Mouse (Mus musculus) bone marrow, adult 2 months (tissue): ENCODE data around the gene Ralgapb. TPM values are rescaled to one million over a fixed set of nuclear protein-coding genes. Genes with fewer than 3 reads are reported as not detected.

Experiments
- H3K27ac ChIP-seq: fragments of 200-500 bp; 2 replicates; pipeline ENCODE4 v1.5.1; 2012; ENCODE audit warnings: low read depth, mild to moderate bottlenecking, control low read depth, inconsistent platforms, low read length; ENCODE audit not compliant: control insufficient read depth, poor library complexity, insufficient read depth
- H3K4me1 ChIP-seq: fragments of 200-500 bp; 2 replicates; pipeline ENCODE4 v1.6.1; 2011; ENCODE audit warnings: low read length; ENCODE audit not compliant: control insufficient read depth, insufficient read depth
- H3K4me3 ChIP-seq: fragments of 200-500 bp; replicated peaks from 2 replicates; pipeline ENCODE3; 2011; ENCODE audit warnings: mild to moderate bottlenecking, low read depth, low read length, control low read depth; ENCODE audit not compliant: control insufficient read depth
- CTCF ChIP-seq: fragments of 200-500 bp; IDR thresholded peaks from 2 replicates; pipeline ENCODE4 v1.5.1; 2011; ENCODE audit warnings: low read length, control low read depth; ENCODE audit not compliant: control insufficient read depth, insufficient read depth
- POLR2A ChIP-seq: fragments of 200-500 bp; IDR thresholded peaks from 2 replicates; pipeline ENCODE4 v1.6.1; 2011; ENCODE audit warnings: low read depth, mild to moderate bottlenecking, control low read depth, low read length, borderline replicate concordance; ENCODE audit not compliant: control insufficient read depth
- WGBS: fragments of 180-500 bp; shearing (Covaris S2); methylation state at CpG from one replicate; pipeline ENCODE4 v1.1.7; 2018; 5-methylcytosine and 5-hydroxymethylcytosine counted together
- polyA plus RNA-seq: library from polyadenylated mRNA; stranded (reverse); fragments of >200 nt; gene quantifications from 2 replicates; pipeline ENCODE4 v1.2.4, GENCODE M21; 2011; ENCODE audit warnings: low replicate concordance; ENCODE audit not compliant: missing spikeins, insufficient read depth, insufficient read length

Gene Ralgapb
- polyA plus RNA-seq, 1 experiment, result 16.6 TPM

DNA sequence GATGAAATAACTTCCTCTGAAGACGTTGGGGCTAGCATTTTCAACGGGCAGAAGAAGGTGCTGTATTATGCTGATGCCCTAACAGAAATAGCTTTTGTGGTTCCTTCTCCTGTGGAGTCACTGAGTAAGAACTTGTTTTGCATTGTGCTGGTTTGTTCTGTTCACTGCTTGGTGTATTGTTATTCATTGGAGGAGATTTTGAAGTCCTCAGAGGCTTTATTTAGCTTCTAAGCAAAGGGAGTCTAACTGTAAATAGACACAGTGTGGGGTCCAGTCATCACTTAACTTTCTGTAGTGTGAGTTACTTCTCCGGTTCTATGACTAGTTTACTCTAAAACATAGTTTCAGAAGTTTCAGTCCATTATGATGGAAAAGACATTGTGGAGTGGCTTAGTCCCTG is 68.0 kb downstream of the Ralgapb start:
- WGBS, result 67% methylated on average over 3 of the region's 3 CpGs
- Histone ChIP-seq H3K4me1 (no peaks in the 10 kb centered on the region), H3K27ac (no peak overlapping the region), H3K4me3 (no peak overlapping the region)
- no peak for TF ChIP-seq POLR2A
- no peak for TF ChIP-seq CTCF

DNA sequence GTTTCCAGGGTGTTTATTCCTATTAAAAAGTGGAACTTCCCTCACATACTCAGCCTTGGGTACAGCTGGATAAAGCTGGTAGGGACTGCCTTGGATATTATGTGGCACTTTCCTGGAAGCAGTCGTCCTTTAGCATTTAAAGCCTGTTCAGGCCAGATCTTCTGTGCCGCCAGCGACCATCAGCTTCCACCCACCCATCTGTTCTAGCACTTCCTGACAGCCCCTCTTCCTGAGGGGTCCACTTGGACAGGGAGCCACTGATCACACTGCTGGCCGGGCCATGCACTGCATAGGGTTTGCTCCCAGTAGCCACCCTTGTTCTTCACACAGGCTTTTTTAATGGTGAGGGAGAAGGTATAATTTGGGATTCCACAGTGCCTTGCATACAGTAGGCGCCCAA is 88.8 kb downstream of the Ralgapb start:
- TF ChIP-seq POLR2A (no peak), CTCF (no peak)
- 90% methylated on average over 5 of the region's 5 CpGs for WGBS

DNA sequence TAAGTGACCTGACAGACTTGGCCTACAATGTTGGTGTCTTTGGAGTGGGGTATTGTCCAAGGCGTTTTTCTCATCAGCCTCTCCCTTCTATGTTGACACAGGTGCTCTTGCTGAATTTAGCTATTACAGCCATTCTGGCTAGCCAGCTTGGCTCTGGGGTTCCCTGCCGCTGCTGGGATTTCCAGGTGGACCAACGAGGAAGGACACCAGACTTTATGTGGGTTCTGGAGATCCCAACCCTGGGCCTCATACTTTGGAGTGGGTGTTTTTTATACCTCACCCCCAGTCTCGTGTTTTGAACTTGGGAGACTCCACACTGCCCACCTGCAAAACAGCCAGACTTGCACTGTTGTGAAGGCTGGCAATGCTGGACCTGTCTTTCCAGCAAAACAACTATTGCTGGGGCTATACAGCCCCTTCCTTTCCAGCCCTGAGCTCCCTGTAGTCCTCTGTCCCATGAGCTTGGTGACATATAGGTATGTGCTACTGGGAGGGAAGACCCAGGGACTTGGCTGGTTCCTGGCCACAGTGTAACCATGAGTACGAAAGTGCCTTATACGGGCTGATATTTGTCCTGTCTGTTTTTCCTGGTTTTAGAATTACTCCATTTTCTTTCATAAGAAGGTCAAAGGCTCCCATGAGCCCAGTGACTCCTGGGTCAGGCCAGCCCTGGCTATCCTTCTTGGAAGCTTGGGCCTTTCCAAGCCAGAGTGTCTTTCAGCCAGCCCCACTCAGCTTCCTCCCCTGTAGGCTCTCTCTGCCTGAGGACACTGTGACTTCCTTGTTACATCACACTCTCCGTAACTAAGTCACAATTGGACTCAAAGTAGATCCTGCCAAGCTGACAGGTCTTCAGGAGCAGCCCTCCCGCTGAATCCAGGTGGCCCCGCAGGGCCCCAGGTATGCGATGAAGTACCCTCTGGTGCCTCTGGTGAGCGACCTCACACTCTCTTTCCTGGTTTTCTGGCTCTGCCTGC is 92.5 kb downstream of the Ralgapb start, which contains the start of gene Adig:
Adig (plus strand) TSS at position 777 of the 977 bp plus-strand sequence.
- H3K4me3 ChIP-seq, result no peak within 1 kb of the TSS
- WGBS, result 72% methylated on average over 11 of the region's 11 CpGs
- H3K27ac ChIP-seq, result no peak within 1 kb of the TSS
- TF ChIP-seq CTCF (no peak), POLR2A (no peak)
- H3K4me1 ChIP-seq, result no peaks in the 10 kb centered on the region

More for the DNA sequence above, 88.8 kb downstream of the Ralgapb start:
- H3K27ac ChIP-seq, result no peak overlapping the region
- no peaks in the 10 kb centered on the region for H3K4me1 ChIP-seq
- H3K4me3 ChIP-seq, result no peak overlapping the region

DNA sequence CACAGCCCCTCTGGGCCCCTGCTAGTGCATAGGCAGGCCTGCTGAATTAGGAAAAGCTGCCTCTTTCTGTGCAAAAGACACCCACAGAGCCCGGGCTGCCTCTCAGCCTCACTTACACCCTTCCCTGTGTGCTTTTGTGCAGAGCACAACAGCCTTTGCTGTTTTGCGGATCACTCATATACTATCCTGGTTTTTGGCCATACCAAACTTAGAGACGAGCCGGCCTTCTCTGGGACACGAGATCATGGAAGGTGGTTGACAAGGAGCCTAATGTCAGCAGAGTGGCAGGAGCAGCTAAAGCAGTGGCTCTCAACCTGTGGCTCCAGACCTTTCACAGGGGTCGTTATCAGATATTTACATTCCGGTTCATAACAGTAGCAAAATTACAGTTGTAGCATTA is 93.6 kb downstream of the Ralgapb start:
- no peak overlapping the region for H3K27ac ChIP-seq
- no peak overlapping the region for H3K4me3 ChIP-seq
- 85% methylated on average over 7 of the region's 7 CpGs for WGBS
- no peak for TF ChIP-seq CTCF
- TF ChIP-seq POLR2A, result no peak
- H3K4me1 ChIP-seq, result no peaks in the 10 kb centered on the region

DNA sequence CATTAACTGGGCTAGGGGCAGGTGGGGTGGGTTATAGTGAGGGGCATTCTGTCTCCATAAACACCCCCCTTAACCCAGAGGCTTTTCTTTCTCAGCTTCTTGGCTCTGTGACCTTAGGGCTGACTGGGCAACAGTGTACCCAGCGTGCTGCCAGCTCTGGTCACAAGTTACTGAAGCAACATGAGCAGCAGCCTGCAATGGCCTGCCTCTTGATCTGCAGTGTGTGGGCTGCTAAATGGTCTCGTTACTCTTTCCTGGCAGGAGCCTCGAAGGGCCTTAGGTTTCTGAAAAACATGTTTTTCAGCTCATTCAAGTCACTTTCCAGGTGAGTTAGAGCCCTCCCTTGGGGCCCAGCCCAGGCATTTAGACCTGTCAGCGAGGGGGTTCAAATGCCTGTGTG is 94.0 kb downstream of the Ralgapb start:
- H3K4me3 ChIP-seq, result no peak overlapping the region
- no peaks in the 10 kb centered on the region for H3K4me1 ChIP-seq
- TF ChIP-seq CTCF (no peak), POLR2A (no peak)
- 73% methylated on average over 4 of the region's 4 CpGs for WGBS
- H3K27ac ChIP-seq, result no peak overlapping the region

DNA sequence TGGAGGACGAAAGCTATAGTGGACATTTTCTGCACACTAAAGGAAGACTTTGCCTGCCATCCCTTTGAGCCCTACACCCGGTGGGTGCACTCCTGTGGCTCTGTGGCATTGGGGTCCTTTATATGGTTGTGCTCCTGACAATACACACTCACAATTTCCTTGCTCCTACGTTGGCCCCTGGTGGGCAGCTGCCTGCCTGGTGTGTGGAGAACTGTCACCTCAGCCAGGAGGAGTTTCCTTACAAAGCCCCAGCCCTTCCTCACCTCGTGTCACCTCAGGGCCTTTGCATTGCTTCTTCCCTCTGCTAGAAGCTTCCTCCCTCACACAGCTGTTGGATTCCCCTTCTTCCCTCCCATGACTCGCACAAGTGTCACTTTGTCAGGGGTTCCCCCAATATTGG is 96.8 kb downstream of the Ralgapb start:
- Histone ChIP-seq H3K27ac (no peak overlapping the region), H3K4me1 (no peaks in the 10 kb centered on the region), H3K4me3 (no peak overlapping the region)
- TF ChIP-seq POLR2A, result no peak
- 65% methylated on average over 5 of the region's 5 CpGs for WGBS

DNA sequence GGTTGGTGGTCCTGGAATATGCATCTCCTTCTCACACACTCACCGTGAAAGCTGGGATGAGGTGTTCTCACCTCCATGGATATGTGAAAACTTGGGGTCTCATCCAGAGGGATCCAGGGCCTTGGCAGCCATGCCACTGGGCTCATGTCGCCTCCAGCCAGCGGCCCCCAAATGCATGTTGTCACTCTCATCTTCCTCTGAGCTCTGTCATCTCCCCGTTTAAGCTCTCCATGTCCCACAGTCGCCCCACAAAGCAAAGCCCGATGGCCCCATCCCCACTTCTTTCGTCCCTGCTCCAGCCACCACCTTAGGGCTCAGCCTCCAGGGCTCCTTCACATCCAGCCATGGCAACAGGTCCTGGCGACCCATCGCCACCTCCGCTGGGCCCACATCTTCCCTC is 97.4 kb downstream of the Ralgapb start:
- no peaks in the 10 kb centered on the region for H3K4me1 ChIP-seq
- H3K4me3 ChIP-seq, result no peak overlapping the region
- TF ChIP-seq POLR2A, result no peak
- TF ChIP-seq CTCF, result no peak
- no peak overlapping the region for H3K27ac ChIP-seq
- WGBS, result 88% methylated on average over 10 of the region's 10 CpGs

DNA sequence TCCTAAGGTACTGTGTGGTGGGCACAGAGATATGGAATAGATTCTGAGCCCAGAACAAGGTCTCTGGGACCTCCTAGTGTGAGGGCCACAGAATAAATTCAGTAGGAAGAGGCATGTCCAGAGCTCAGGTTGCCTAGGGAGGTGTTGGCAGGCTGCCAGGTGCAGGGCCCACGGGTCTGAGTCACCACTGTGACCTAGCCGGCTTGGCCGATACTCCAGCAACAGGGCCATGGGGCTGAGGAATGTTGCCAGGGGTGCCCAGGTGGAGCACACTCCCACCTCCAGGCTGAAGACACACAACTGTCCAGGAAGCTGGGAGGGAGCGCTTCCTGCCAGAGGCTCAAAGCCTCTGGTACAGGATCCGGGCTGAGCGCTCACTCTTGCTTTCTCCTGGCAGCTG is 101.0 kb downstream of the Ralgapb start:
- H3K4me1 ChIP-seq, result no peaks in the 10 kb centered on the region
- no peak overlapping the region for H3K4me3 ChIP-seq
- 64% methylated on average over 6 of the region's 6 CpGs for WGBS
- TF ChIP-seq POLR2A, result no peak
- TF ChIP-seq CTCF, result no peak
- H3K27ac ChIP-seq, result no peak overlapping the region
